Mouse (Mus musculus) left cerebral cortex, postnatal 36 days (tissue): ENCODE results near the gene St3gal6. TPM values are rescaled to one million over a fixed set of nuclear protein-coding genes. Genes with fewer than 3 reads are reported as not detected.

ENCODE experiments used
- DNase-seq, 2 experiments: peaks; one replicate each; pipeline ENCODE4 v3.0.0; 2021 to 2022; ENCODE audit warnings: low spot score in 2 of 2, mixed read lengths in 1 of 2
- intact Hi-C: fragments of 180-260 bp; cut with DNase I; formaldehyde crosslinking; loops from one replicate; pipeline ENCODE4 v1.15.1; 2025
- total RNA-seq, 2 experiments: library from RNA; stranded (reverse); gene quantifications; 2 replicates each; pipeline ENCODE4 v1.2.3; 2021

The St3gal6 gene
- total RNA-seq, 2 experiments from 2014 or later: 20.2 to 22.9 TPM

GRCm38 (mm10) chr16:58522677-58523043 is 1.4 kb downstream of the St3gal6 start:
- DNase-seq: no peak
- intact Hi-C loops: no loop called here

- intact Hi-C loops: no loop called here
- DNase-seq: no peak
Observed at GRCm38 (mm10) chr16:58521900-58522299, 2.1 kb downstream of the St3gal6 start.

- no peak for DNase-seq
- intact Hi-C loops: no loop called here
Observed at GRCm38 (mm10) chr16:58521182-58521581, 2.9 kb downstream of the St3gal6 start.

- DNase-seq: no peak
- intact Hi-C loops: no loop called here
Observed at GRCm38 (mm10) chr16:58520457-58520856, 3.6 kb downstream of the St3gal6 start.

GRCm38 (mm10) chr16:58519650-58520073 is 4.4 kb downstream of the St3gal6 start:
- intact Hi-C loops: no loop called here
- DNase-seq: no peak

- intact Hi-C loops: no loop called here
- no peak for DNase-seq
Observed at GRCm38 (mm10) chr16:58516960-58517798, 6.9 kb downstream of the St3gal6 start.

GRCm38 (mm10) chr16:58516161-58516560 is 7.9 kb downstream of the St3gal6 start:
- intact Hi-C loops: no loop called here
- no peak for DNase-seq

GRCm38 (mm10) chr16:58514565-58514964 is 9.5 kb downstream of the St3gal6 start:
- intact Hi-C loops: no loop called here
- no peak for DNase-seq

GRCm38 (mm10) chr16:58513755-58514154 is 10.3 kb downstream of the St3gal6 start:
- intact Hi-C loops: no loop called here

GRCm38 (mm10) chr16:58512887-58513286 is 11.2 kb downstream of the St3gal6 start:
- no peak for DNase-seq
- intact Hi-C loops: no loop called here

More at GRCm38 (mm10) chr16:58513755-58514154, 10.3 kb downstream of the St3gal6 start:
- DNase-seq: no peak

GRCm38 (mm10) chr16:58512181-58512761 is 11.8 kb downstream of the St3gal6 start:
- DNase-seq: no peak
- intact Hi-C loops: no loop called here

- intact Hi-C loops: no loop called here
- no peak for DNase-seq
Observed at GRCm38 (mm10) chr16:58504945-58505344, 19.1 kb downstream of the St3gal6 start.

GRCm38 (mm10) chr16:58502566-58502965 is 21.5 kb downstream of the St3gal6 start:
- DNase-seq: no peak
- intact Hi-C loops: no loop called here

GRCm38 (mm10) chr16:58501760-58502301 is 22.2 kb downstream of the St3gal6 start:
- DNase-seq: no peak
- intact Hi-C loops: no loop called here

GRCm38 (mm10) chr16:58499650-58500049 is 24.4 kb downstream of the St3gal6 start:
- intact Hi-C loops: no loop called here

GRCm38 (mm10) chr16:58499172-58499584 is 24.9 kb downstream of the St3gal6 start:
- intact Hi-C loops: no loop called here
- no peak for DNase-seq

More at GRCm38 (mm10) chr16:58499650-58500049, 24.4 kb downstream of the St3gal6 start:
- no peak for DNase-seq

- DNase-seq: no peak
- intact Hi-C loops: no loop called here
Observed at GRCm38 (mm10) chr16:58497886-58498713, 25.9 kb downstream of the St3gal6 start.

- intact Hi-C loops: no loop called here
Observed at GRCm38 (mm10) chr16:58496791-58497190, 27.3 kb downstream of the St3gal6 start.

GRCm38 (mm10) chr16:58487861-58488260 is 36.2 kb downstream of the St3gal6 start:
- no peak for DNase-seq
- intact Hi-C loops: no loop called here

More at GRCm38 (mm10) chr16:58496791-58497190, 27.3 kb downstream of the St3gal6 start:
- DNase-seq: no peak

GRCm38 (mm10) chr16:58482296-58482695 is 41.7 kb downstream of the St3gal6 start:
- no peak for DNase-seq
- intact Hi-C loops: no loop called here
